Mouse (Mus musculus): ENCODE results near the gene Egr2.

GRCm38 (mm10) chr10:67585873-67586610 is 50.8 kb downstream of the Egr2 start:
- TF ChIP-seq CTCF (IDR thresholded peaks at IDR 0.05; ENCODE audit: control insufficient read depth, insufficient read depth, insufficient read length) = no peak
- TF ChIP-seq CEBPB (IDR thresholded peaks at IDR 0.05; ENCODE audit: low read depth) = no peak
- TF ChIP-seq MYOD1 (IDR thresholded peaks at IDR 0.05; ENCODE audit: control insufficient read depth, insufficient read length, low read depth) = no peak
- no peak for TF ChIP-seq MYOG (IDR thresholded peaks at IDR 0.05; ENCODE audit: control insufficient read depth, extremely low read depth, insufficient read length)
- no peak for TF ChIP-seq USF1 (IDR thresholded peaks at IDR 0.05; ENCODE audit: low read depth)
- TF ChIP-seq FOSL1 (IDR thresholded peaks at IDR 0.05; ENCODE audit: insufficient read depth, low read length, poor library complexity, severe bottlenecking) = no peak
- no peak for TF ChIP-seq MAX (IDR thresholded peaks at IDR 0.05)
